Mouse (Mus musculus): ENCODE measurements around the gene Akap17b. TPM values are rescaled to one million over a fixed set of nuclear protein-coding genes. Genes with fewer than 3 reads are reported as not detected.
"Not testable (repeated sequence)": the region's sequence is repeated elsewhere in the genome, so short reads cannot be mapped to it uniquely, and the experiment has no call there.

Gene Akap17b
- polyA plus RNA-seq, 1 experiment from 2014 or later: 3.8 TPM

DNA sequence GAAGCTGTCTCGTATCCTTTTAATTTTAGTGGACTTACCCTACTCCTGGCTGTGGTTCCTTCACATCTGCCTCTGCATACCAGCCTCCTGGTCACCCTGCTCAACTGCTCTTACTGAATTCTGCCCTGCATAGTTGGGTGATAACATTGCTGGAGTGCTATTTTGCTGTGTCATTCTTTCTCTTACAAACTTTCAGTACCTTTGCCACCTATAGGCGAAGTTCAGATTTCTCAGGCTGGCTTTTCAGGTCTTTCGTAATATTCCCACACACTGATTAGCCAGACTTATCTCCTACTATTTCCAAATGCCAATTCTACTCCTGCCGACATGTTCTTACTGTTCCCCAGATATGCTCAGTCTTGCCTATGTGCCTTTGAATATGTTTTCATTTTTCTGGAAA lies 41.2 kb downstream of the Akap17b start:
- 89% methylated on average over 4 of the region's 4 CpGs for WGBS

DNA sequence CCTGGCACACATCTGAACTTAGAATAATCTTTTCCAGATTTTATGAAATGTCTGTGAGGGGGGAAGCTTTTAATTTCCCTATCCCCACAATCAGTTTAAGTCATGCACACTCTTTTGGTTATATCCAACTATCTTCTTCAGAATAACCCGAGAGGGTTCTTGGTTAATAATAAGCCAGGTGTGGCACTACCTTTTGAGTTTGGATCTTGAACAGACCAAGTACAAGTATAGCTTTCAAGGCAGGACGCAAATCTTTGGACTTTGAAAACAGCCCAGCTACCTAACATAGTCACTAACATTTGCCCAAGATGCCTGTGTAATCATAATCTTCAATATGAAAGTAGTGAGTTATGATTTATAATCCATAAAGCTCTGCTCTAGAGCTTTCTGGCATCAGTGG lies 42.3 kb downstream of the Akap17b start:
- H3K36me3 ChIP-seq (ENCODE audit: control insufficient read depth, insufficient read depth, low read length): no peaks in the 10 kb centered on the region
- H3K27me3 ChIP-seq (ENCODE audit: control insufficient read depth, insufficient read depth, low read length): no peaks in the 10 kb centered on the region
- no peak overlapping the region for H3K27ac ChIP-seq (ENCODE audit: low read depth, low read length)
- H3K4me2 ChIP-seq (ENCODE audit: low read depth, low read length, severe bottlenecking): no peak overlapping the region
- DNase-seq (ENCODE audit: low spot score) (no peak), ATAC-seq (replicated peaks; ENCODE audit: low FRiP score) (no peak)
- no peak overlapping the region for H3K4me3 ChIP-seq (ENCODE audit: low read depth, low read length)
- H3K9me3 ChIP-seq (ENCODE audit: control insufficient read depth, low read length): no peaks in the 10 kb centered on the region
- 81% methylated on average over 2 of the region's 2 CpGs for WGBS
- H3K4me1 ChIP-seq (replicated peaks; ENCODE audit: control insufficient read depth, insufficient read depth, low read length): no peaks in the 10 kb centered on the region
- H3K9ac ChIP-seq (ENCODE audit: low read length): no peak overlapping the region

More for the DNA sequence above, 41.2 kb downstream of the Akap17b start:
- no peaks in the 10 kb centered on the region for H3K36me3 ChIP-seq (ENCODE audit: control insufficient read depth, insufficient read depth, low read length)
- no peaks in the 10 kb centered on the region for H3K4me1 ChIP-seq (replicated peaks; ENCODE audit: control insufficient read depth, insufficient read depth, low read length)
- H3K9me3 ChIP-seq (ENCODE audit: control insufficient read depth, low read length): no peaks in the 10 kb centered on the region
- no peaks in the 10 kb centered on the region for H3K27me3 ChIP-seq (ENCODE audit: control insufficient read depth, insufficient read depth, low read length)
- no peak overlapping the region for H3K9ac ChIP-seq (ENCODE audit: low read length)
- no peak overlapping the region for H3K4me2 ChIP-seq (ENCODE audit: low read depth, low read length, severe bottlenecking)
- no peak for DNase-seq (ENCODE audit: low spot score)
- ATAC-seq (replicated peaks; ENCODE audit: low FRiP score): no peak
- no peak overlapping the region for H3K27ac ChIP-seq (ENCODE audit: low read depth, low read length)
- no peak overlapping the region for H3K4me3 ChIP-seq (ENCODE audit: low read depth, low read length)

DNA sequence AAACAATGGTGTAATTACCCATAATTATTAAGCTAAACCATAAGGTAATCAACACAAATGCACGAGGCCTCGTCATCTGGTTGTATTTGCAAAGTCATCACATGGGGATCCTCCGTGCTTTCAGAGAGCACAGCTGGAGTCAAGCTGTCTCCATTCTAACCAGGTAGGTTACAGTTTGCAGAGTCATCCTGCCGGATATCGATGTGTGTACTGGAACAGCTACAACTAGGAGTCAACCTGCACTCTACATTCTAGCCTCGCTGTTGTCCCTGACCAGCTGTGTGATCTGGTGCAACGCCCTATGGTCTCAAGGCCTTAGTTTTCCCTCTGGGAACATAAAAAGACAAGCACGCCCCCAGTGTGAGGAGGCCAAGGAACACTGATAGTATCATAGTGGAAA lies 45.1 kb downstream of the Akap17b start:
- no peaks in the 10 kb centered on the region for H3K4me1 ChIP-seq (replicated peaks; ENCODE audit: control insufficient read depth, insufficient read depth, low read length)
- H3K4me3 ChIP-seq (ENCODE audit: low read depth, low read length): no peak overlapping the region; the same call in 1 of the 2 replicates
- H3K9ac ChIP-seq (ENCODE audit: low read length): no peak overlapping the region
- peak overlapping the region; percentile 59; the same call in 1 of the 2 replicates for H3K4me2 ChIP-seq (ENCODE audit: low read depth, low read length, severe bottlenecking)
- no peaks in the 10 kb centered on the region for H3K36me3 ChIP-seq (ENCODE audit: control insufficient read depth, insufficient read depth, low read length)
- ATAC-seq (replicated peaks; ENCODE audit: low FRiP score) (no peak), DNase-seq (ENCODE audit: low spot score) (no peak)
- H3K27me3 ChIP-seq (ENCODE audit: control insufficient read depth, insufficient read depth, low read length): no peaks in the 10 kb centered on the region
- 81% methylated on average over 8 of the region's 8 CpGs for WGBS
- no peaks in the 10 kb centered on the region for H3K9me3 ChIP-seq (ENCODE audit: control insufficient read depth, low read length)
- H3K27ac ChIP-seq (ENCODE audit: low read depth, low read length): no peak overlapping the region

DNA sequence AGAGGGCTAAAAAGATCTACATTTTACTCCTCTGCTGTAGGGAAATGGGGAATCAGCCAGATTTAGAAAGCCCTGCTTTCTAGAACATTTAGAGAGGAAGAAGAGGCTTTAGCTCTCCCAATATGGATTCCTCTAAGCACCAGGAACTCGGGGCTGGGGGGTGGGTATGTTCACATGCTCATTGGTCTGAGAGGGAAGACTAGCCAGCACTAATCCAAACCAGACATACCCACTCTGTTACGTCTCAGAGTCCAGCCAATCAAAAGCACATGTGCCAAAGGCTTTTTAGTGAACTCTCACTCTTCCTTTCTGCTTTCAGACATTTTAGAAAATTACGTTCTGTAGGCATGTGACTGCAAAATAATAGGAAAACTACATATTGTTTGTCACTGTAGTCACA lies 45.5 kb downstream of the Akap17b start:
- Histone ChIP-seq H3K9ac (ENCODE audit: low read length) (peak overlapping the region; percentile 77), H3K4me2 (ENCODE audit: low read depth, low read length, severe bottlenecking) (peak overlapping the region; percentile 59), H3K27me3 (ENCODE audit: control insufficient read depth, insufficient read depth, low read length) (no peaks in the 10 kb centered on the region), H3K36me3 (ENCODE audit: control insufficient read depth, insufficient read depth, low read length) (no peaks in the 10 kb centered on the region), H3K4me1 (replicated peaks; ENCODE audit: control insufficient read depth, insufficient read depth, low read length) (no peaks in the 10 kb centered on the region), H3K9me3 (ENCODE audit: control insufficient read depth, low read length) (no peaks in the 10 kb centered on the region), H3K4me3 (ENCODE audit: low read depth, low read length) (peak overlapping the region; percentile 61), H3K27ac (ENCODE audit: low read depth, low read length) (no peak overlapping the region)
- no peak for DNase-seq (ENCODE audit: low spot score)
- no peak for ATAC-seq (replicated peaks; ENCODE audit: low FRiP score)
- 38% methylated on average over 3 of the region's 3 CpGs for whole genome bisulfite sequencing

DNA sequence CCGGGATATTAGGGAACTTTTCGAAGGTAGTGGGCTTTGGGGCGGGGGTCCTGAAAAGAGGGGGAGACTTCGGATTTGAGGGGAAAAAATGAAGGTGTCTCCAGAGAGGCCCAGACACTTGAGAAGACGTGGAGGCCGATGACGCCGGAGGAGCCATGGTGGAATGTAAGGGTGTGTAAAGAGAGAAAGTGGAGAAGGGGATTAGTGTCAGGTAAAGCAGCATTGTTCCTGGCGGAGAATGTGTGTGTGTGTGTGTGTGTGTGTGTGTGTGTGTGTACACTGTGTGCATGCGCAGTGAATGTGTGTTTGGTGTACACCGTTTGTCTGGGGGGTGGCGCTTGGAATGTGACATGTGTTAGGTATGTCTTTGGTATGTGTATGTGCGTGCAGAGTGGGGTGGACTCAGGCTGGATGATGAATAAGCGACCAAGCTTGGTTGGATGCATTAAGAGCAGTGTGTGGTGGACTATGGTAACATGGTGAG lies 46.3 kb downstream of the Akap17b start:
- Histone ChIP-seq H3K4me3 (ENCODE audit: low read depth, low read length) (peak overlapping the region; percentile 61), H3K4me1 (replicated peaks; ENCODE audit: control insufficient read depth, insufficient read depth, low read length) (no peaks in the 10 kb centered on the region), H3K27ac (ENCODE audit: low read depth, low read length) (no peak overlapping the region), H3K4me2 (ENCODE audit: low read depth, low read length, severe bottlenecking) (peak overlapping the region; percentile 59), H3K9ac (ENCODE audit: low read length) (peak overlapping the region; percentile 77), H3K36me3 (ENCODE audit: control insufficient read depth, insufficient read depth, low read length) (no peaks in the 10 kb centered on the region), H3K27me3 (ENCODE audit: control insufficient read depth, insufficient read depth, low read length) (no peaks in the 10 kb centered on the region), H3K9me3 (ENCODE audit: control insufficient read depth, low read length) (no peaks in the 10 kb centered on the region)
- peak; percentile 37; the same call in 1 of the 2 replicates for ATAC-seq (replicated peaks; ENCODE audit: low FRiP score)
- 27% methylated on average over 13 of the region's 14 CpGs for WGBS
- peak; percentile 51 for DNase-seq (ENCODE audit: low spot score)

DNA sequence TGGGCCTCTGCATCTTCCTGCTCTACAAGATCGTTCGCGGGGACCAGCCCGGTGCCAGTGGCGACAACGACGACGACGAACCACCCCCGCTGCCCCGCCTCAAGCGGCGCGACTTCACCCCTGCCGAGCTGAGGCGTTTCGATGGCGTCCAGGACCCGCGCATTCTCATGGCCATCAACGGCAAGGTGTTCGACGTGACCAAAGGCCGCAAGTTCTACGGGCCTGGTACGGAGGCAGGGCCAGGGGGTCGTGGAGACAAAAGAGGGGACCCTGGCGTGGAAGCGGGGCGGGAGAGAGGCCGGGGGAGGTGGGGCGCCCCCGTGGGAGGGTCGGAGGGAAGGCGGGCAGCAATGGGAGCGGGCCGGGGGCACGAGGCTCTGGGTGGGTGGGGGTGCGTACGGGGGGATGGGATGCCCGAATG lies 46.8 kb downstream of the Akap17b start:
- no peaks in the 10 kb centered on the region for H3K4me1 ChIP-seq (replicated peaks; ENCODE audit: control insufficient read depth, insufficient read depth, low read length)
- no peaks in the 10 kb centered on the region for H3K9me3 ChIP-seq (ENCODE audit: control insufficient read depth, low read length)
- H3K4me2 ChIP-seq (ENCODE audit: low read depth, low read length, severe bottlenecking): peak overlapping the region; percentile 59
- H3K27me3 ChIP-seq (ENCODE audit: control insufficient read depth, insufficient read depth, low read length): no peaks in the 10 kb centered on the region
- peak overlapping the region; percentile 77 for H3K9ac ChIP-seq (ENCODE audit: low read length)
- H3K27ac ChIP-seq (ENCODE audit: low read depth, low read length): peak overlapping the region; percentile 53
- no peaks in the 10 kb centered on the region for H3K36me3 ChIP-seq (ENCODE audit: control insufficient read depth, insufficient read depth, low read length)
- H3K4me3 ChIP-seq (ENCODE audit: low read depth, low read length): peak overlapping the region; percentile 61
- ATAC-seq (replicated peaks; ENCODE audit: low FRiP score): peak; percentile 64
- peak; percentile 75 for DNase-seq (ENCODE audit: low spot score)
- WGBS: 22% methylated on average over 37 of the region's 41 CpGs

DNA sequence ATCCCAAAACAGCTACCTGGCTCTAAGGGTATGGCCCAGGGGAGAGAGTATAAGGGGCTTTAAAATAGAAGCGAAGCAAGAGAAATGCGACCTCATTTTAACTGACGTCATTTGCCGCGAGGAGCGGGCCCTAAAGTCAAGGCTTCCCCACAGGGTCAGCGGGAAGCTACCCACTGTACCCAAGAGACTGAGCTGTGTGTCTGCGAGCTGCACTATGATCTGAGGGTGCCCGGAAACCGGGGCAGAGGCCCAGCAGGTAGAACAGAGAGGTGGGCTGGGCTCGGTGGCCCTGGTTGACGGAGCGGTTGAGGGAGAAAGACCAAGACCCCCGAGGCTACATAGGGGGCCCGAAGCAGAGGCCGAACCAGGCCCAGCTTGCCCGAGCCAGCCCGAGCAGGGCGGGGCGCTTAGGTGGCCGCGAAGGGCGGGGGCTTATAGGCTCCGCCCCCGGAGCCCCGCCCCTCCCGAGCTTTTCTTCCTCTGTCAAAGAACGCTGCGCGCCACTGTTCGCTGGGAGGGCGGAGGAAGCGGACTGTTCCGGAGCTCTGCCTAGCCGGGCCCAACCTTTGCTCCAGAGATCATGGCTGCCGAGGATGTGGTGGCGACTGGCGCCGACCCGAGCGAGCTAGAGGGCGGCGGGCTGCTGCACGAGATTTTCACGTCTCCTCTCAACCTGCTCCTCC lies 47.3 kb downstream of the Akap17b start, which contains the start of gene Pgrmc1:
TSS of gene Pgrmc1 (plus strand) at position 500 of the 683 bp plus-strand sequence.
- 27% methylated on average over 36 of the region's 45 CpGs for WGBS
- Histone ChIP-seq H3K36me3 (ENCODE audit: control insufficient read depth, insufficient read depth, low read length) (no peaks in the 10 kb centered on the region), H3K4me3 (ENCODE audit: low read depth, low read length) (peak within 1 kb of the TSS; percentile 61), H3K9ac (ENCODE audit: low read length) (peak within 1 kb of the TSS; percentile 77), H3K4me1 (replicated peaks; ENCODE audit: control insufficient read depth, insufficient read depth, low read length) (no peaks in the 10 kb centered on the region), H3K27me3 (ENCODE audit: control insufficient read depth, insufficient read depth, low read length) (no peaks in the 10 kb centered on the region), H3K4me2 (ENCODE audit: low read depth, low read length, severe bottlenecking) (peak within 1 kb of the TSS; percentile 59), H3K27ac (ENCODE audit: low read depth, low read length) (peak within 1 kb of the TSS; percentile 53), H3K9me3 (ENCODE audit: control insufficient read depth, low read length) (no peaks in the 10 kb centered on the region)
- peak; percentile 94 for ATAC-seq (replicated peaks; ENCODE audit: low FRiP score)
- DNase-seq (ENCODE audit: low spot score): peak; percentile 90

DNA sequence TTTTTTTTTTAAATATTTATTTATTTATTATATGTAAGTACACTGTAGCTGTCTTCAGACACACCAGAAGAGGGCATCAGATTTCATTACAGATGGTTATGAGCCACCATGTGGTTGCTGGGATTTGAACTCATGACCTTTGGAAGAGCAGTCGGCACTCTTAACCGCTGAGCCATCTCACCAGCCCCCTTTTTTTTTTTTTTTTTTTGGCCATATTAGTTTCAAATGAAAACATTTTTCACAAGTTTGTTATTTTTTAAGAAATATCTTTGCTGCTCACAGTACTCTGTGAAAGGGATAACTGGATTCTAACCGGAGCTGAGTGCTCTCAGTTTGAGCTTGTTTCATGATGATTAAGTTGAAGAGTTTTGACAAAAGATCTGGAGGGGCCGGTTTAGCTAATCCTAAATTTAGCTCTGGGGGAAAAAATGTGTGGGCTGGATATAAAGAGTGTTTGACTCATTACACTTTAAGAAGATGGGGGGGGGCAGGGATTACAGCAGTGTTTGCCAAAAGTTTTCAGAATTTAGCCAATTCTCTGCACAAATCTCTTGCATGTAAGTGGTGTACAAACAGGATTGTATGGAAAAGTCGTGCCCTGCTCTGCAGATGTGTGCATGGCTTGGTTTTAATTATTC lies 48.6 kb downstream of the Akap17b start:
- 64% methylated on average over 3 of the region's 5 CpGs for WGBS
- H3K36me3 ChIP-seq (ENCODE audit: control insufficient read depth, insufficient read depth, low read length); ATAC-seq (replicated peaks; ENCODE audit: low FRiP score); H3K27me3 ChIP-seq (ENCODE audit: control insufficient read depth, insufficient read depth, low read length); DNase-seq (ENCODE audit: low spot score); H3K4me2 ChIP-seq (ENCODE audit: low read depth, low read length, severe bottlenecking); H3K4me1 ChIP-seq (replicated peaks; ENCODE audit: control insufficient read depth, insufficient read depth, low read length); H3K9me3 ChIP-seq (ENCODE audit: control insufficient read depth, low read length); H3K27ac ChIP-seq (ENCODE audit: low read depth, low read length); H3K9ac ChIP-seq (ENCODE audit: low read length); H3K4me3 ChIP-seq (ENCODE audit: low read depth, low read length): not testable (repeated sequence)

All from forebrain, embryonic 11.5 days (tissue).